Mouse (Mus musculus): ENCODE measurements at regions not wholly inside any gene's neighbourhood (a gene's known extent, or its start where the extent isn't known, plus 50 kb on each side); places are given as distances from the start of the nearest gene placed in this dataset.

DNA sequence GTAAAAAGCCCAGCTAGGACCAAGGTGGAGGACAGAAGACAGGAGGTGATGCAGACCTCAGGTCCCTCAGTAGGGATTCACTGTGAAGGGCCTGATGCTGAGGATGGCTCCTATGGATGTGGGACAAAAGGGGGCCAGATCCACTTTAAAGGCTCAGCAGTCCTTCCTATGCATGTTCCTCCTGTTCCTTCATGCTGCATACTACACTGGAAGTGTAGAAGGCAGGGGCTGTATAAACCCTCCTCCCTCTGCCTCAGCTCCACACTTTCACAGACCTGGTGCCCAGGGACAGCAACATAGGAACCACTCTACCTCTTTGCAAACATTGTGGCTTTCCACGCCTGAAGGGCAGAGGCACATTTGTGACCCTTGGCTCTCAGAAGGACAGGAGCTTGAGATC is 505.4 kb upstream of the Vstm2b start:
- no peak for TF ChIP-seq POLR2A (IDR thresholded peaks at IDR 0.05; ENCODE audit: borderline replicate concordance, extremely low read depth, low read depth, low read length)
- TF ChIP-seq CTCF (IDR thresholded peaks at IDR 0.05; ENCODE audit: insufficient read depth, low read length): no peak
